Mouse (Mus musculus) inflammation-experienced regulatory T-cells (primary cell): ENCODE measurements around the gene Zfp53. TPM values are rescaled to one million over a fixed set of nuclear protein-coding genes. Genes with fewer than 3 reads are reported as not detected.

Experiments used
- polyA plus RNA-seq, 2 experiments: library from polyadenylated mRNA; unstranded; fragments of 100-300 nt; shearing (Covaris generic); gene quantifications; one replicate each; pipeline ENCODE4 v1.2.1; 2017

Gene Zfp53
- polyA plus RNA-seq: 10 to 100 TPM; 54.3 to 67.3 TPM

GRCm38 (mm10) chr17:21488760-21489499 is at the start of gene Zfp53:
TSS of gene Zfp53 (plus strand) at chr17:21488998.

GRCm38 (mm10) chr17:21450138-21450704 is 38.6 kb upstream of the Zfp53 start, which contains the start of gene Zfp51:
TSS of gene Zfp51 (plus strand) at chr17:21450374.

GRCm38 (mm10) chr17:21535096-21536001 is 46.6 kb downstream of the Zfp53 start, which contains the start of gene Zfp52:
TSS of gene Zfp52 (plus strand) at chr17:21535539.

Other genes starting within 250 kb of the Zfp53 start
- gene Vmn1r235, start 232.6 kb upstream of the Zfp53 start, polyA plus RNA-seq: not detected
- under 1 TPM; 0.05 to 0.10 TPM for gene Vmn1r236, start 206.1 kb upstream of the Zfp53 start, polyA plus RNA-seq
- under 1 TPM in 1 of 2 experiments, not detected in 1; 0.67 TPM for gene Vmn1r237, start 177.1 kb upstream of the Zfp53 start, polyA plus RNA-seq
- gene Zfp677, start 105.2 kb upstream of the Zfp53 start, polyA plus RNA-seq: 10 to 100 TPM; 13.9 to 15.4 TPM
- gene Zfp54, start 65.8 kb upstream of the Zfp53 start, polyA plus RNA-seq: 10 to 100 TPM in 1 of 2 experiments, 1 to 10 TPM in 1; 9.9 to 14.9 TPM
- 10 to 100 TPM; 27.2 to 36.2 TPM for gene Zfp51, start 38.6 kb upstream of the Zfp53 start, polyA plus RNA-seq
- gene Zfp52, start 46.5 kb downstream of the Zfp53 start, polyA plus RNA-seq: 10 to 100 TPM; 12.6 to 23.2 TPM
- 1 to 10 TPM; 5.6 to 6.4 TPM for gene Zfp948, start 78.0 kb downstream of the Zfp53 start, polyA plus RNA-seq
- gene Zfp983, start 161.6 kb downstream of the Zfp53 start, polyA plus RNA-seq: 10 to 100 TPM; 11.3 to 15.8 TPM
- gene Gm10226, start 202.9 kb downstream of the Zfp53 start, polyA plus RNA-seq: 10 to 100 TPM; 18.2 to 20.2 TPM
- gene Zfp760, start 218.7 kb downstream of the Zfp53 start, polyA plus RNA-seq: 1 to 10 TPM; 4.5 to 5.2 TPM
- gene Zfp229, start 241.8 kb downstream of the Zfp53 start, polyA plus RNA-seq: 1 to 10 TPM; 1.4 to 1.9 TPM